Mouse (Mus musculus): ENCODE results near the gene Bmt2. TPM values are rescaled to one million over a fixed set of nuclear protein-coding genes. Genes with fewer than 3 reads are reported as not detected.

The Bmt2 gene
- total and polyA plus RNA-seq, 2 experiments from 2014 or later, result 11.8 to 37.2 TPM

DNA sequence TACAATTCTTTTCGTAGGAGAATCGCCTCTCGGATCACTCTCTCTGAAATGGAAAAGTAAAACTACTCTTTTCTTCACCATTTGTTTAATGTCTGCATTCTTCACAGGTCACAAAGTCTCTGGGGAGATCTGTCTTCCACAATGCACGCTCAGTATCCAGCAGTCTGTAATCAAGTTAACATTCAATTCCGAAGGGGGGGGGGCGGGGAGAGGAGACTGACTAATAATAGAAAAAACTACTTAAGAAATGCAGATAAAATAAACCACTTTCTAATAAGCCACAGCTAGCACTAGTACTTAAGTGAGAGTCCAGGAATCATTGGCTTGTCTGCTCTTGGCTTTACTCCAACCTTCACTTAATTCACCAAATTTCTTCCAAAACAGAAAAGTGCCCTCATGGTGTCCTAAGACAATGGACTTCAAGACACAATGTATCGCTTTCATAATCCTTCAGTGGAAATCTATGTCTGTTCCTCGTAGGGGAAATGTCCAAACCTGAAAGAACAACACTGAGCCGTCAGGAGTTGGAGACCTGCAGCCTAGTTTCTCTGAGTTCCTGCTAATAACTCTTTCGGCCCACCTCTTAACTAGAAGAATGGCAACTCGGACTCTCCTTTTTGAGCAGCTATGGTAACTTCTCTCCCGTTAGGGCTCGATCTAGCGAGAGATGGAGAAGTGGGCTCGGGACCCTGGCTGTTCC lies 70.7 kb downstream of the Bmt2 start:
- no peaks in the 10 kb centered on the region for H3K27me3 ChIP-seq (ENCODE audit: insufficient read depth, low read length)
- peaks cover 7% of the 10 kb centered on the region for H3K4me1 ChIP-seq (ENCODE audit: insufficient read depth)
- peak overlapping the region; percentile 82 for H3K9ac ChIP-seq
- no peak for TF ChIP-seq CTCF (IDR thresholded peaks at IDR 0.05; ENCODE audit: low read depth)
- peak overlapping the region; percentile 64 for H3K4me2 ChIP-seq (ENCODE audit: low read depth)
- peak overlapping the region; percentile 92 for H3K27ac ChIP-seq (ENCODE audit: low read depth, low read length)
- DNase-seq, result peak; percentile 57
- no peaks in the 10 kb centered on the region for H3K9me3 ChIP-seq (ENCODE audit: low read length)
- H3K36me3 ChIP-seq (ENCODE audit: insufficient read depth), result no peaks in the 10 kb centered on the region
- no peak for ATAC-seq
- 14% methylated on average over 15 of the region's 15 CpGs for WGBS
- peak overlapping the region; percentile 90 for H3K4me3 ChIP-seq (ENCODE audit: low read depth, low read length)

DNA sequence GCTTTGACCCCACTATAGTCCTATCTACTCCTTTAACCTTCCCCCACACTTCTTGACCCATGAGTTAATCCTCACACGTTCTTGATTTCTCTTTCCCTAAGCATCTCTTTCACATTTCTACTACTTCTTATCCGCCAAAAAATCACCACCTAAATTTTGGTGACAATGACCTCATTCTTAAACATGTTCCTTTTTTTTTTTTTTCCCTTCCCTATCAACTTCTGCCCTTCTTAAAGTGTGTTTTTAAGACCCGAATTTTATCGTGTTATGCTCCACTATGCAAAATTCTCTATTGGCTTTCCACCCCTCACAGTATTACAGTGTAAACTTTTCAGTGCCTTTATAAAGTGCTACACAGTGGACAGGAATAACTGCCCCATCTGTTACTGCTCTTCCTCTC lies 71.4 kb downstream of the Bmt2 start:
- Histone ChIP-seq H3K27ac (ENCODE audit: low read depth, low read length) (no peak overlapping the region), H3K4me2 (ENCODE audit: low read depth) (peak overlapping the region; percentile 64), H3K9ac (no peak overlapping the region), H3K36me3 (ENCODE audit: insufficient read depth) (no peaks in the 10 kb centered on the region), H3K9me3 (ENCODE audit: low read length) (no peaks in the 10 kb centered on the region), H3K4me3 (ENCODE audit: low read depth, low read length) (peak overlapping the region; percentile 90; the same call in 1 of the 2 replicates), H3K27me3 (ENCODE audit: insufficient read depth, low read length) (no peaks in the 10 kb centered on the region), H3K4me1 (ENCODE audit: insufficient read depth) (peaks cover 8% of the 10 kb centered on the region)
- no peak for TF ChIP-seq CTCF (IDR thresholded peaks at IDR 0.05; ENCODE audit: low read depth)
- 76% methylated on average over 4 of the region's 4 CpGs for WGBS
- no peak for ATAC-seq
- DNase-seq, result no peak

DNA sequence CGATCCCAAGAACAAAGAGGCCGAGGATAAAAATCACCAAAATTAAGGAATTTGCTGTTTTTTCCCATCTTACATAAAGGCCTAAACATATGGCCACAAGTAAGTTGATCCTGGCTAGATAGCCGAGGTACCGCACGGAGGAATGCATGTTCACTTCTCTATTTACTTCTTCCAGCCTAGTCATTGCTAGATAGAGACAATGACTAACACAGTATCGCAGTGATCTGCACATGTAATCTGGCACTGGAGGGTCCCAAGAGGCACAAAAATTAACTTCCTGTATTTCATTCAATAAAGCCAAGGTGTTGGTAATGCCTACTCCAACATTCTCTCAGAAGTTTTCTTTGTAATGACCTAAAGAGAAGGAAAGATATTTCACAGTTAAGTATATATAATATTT lies 74.6 kb downstream of the Bmt2 start:
- peaks cover 10% of the 10 kb centered on the region for H3K4me1 ChIP-seq (ENCODE audit: insufficient read depth)
- no peak overlapping the region for H3K27ac ChIP-seq (ENCODE audit: low read depth, low read length)
- H3K9ac ChIP-seq, result no peak overlapping the region
- TF ChIP-seq CTCF (IDR thresholded peaks at IDR 0.05; ENCODE audit: low read depth), result no peak
- no peak overlapping the region for H3K4me2 ChIP-seq (ENCODE audit: low read depth)
- no peaks in the 10 kb centered on the region for H3K27me3 ChIP-seq (ENCODE audit: insufficient read depth, low read length)
- no peak for ATAC-seq
- no peaks in the 10 kb centered on the region for H3K9me3 ChIP-seq (ENCODE audit: low read length)
- no peaks in the 10 kb centered on the region for H3K36me3 ChIP-seq (ENCODE audit: insufficient read depth)
- H3K4me3 ChIP-seq (ENCODE audit: low read depth, low read length), result no peak overlapping the region
- no peak for DNase-seq
- WGBS, result 96% methylated on average over 6 of the region's 6 CpGs

DNA sequence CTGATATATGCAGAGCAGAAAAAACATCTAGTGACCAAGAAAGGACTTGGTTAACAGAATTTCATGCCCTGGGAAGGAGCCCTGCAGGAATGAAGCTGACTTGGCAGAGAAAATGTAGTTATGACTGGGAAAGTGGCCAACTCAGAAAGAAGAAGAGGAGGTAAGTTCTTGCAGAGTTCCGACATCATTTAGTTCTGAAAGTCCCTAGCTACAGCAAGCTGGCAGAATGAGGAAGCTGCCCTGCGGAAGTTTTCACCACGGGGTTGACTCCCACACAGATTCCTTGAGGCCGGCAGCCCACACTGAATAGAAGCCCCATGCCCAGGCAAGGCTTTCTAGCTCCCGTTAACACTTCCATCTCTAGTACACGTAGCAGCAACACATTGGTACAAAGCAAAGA lies 76.2 kb downstream of the Bmt2 start:
- no peaks in the 10 kb centered on the region for H3K27me3 ChIP-seq (ENCODE audit: insufficient read depth, low read length)
- no peaks in the 10 kb centered on the region for H3K9me3 ChIP-seq (ENCODE audit: low read length)
- H3K4me2 ChIP-seq (ENCODE audit: low read depth), result no peak overlapping the region
- no peak for TF ChIP-seq CTCF (IDR thresholded peaks at IDR 0.05; ENCODE audit: low read depth)
- peaks cover 5% of the 10 kb centered on the region for H3K4me1 ChIP-seq (ENCODE audit: insufficient read depth)
- H3K36me3 ChIP-seq (ENCODE audit: insufficient read depth), result no peaks in the 10 kb centered on the region
- 72% methylated on average over 6 of the region's 6 CpGs for WGBS
- no peak overlapping the region for H3K9ac ChIP-seq
- no peak overlapping the region for H3K27ac ChIP-seq (ENCODE audit: low read depth, low read length)
- H3K4me3 ChIP-seq (ENCODE audit: low read depth, low read length), result no peak overlapping the region
- DNase-seq (no peak), ATAC-seq (peak; percentile 18; the same call in 1 of the 2 replicates)

DNA sequence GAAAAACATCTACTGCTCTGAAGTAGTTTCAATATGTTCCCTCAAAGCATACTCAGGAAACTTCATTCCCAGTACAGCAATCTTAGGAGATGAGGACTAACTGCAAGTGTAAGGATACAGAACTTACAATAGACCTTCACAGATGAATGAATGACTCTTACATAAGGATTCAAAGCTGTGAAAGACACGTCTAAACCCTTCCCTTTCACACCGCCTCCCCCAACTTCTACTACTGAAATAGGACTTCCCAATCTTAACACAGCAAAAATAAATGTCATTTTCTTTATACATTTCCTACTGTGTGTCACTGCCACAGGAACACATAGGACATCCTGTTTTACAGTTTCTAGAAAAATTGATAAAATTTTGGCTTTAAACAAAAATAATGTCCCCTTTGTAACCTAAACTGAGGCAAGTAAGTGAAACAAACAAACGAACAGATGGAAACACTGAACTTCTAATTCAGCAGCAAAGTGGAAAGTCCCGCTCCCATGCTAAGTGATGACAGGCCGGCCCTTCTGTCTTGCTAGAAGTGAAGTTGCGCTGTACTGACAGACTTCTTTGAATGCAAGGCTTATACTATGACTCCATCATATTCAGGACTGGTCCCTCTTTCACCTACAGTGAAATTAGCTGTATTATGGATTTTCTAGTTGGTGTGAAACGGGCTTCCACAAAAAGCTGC lies 79.4 kb downstream of the Bmt2 start:
- H3K27ac ChIP-seq (ENCODE audit: low read depth, low read length), result no peak overlapping the region
- ATAC-seq (no peak), DNase-seq (no peak)
- TF ChIP-seq CTCF (IDR thresholded peaks at IDR 0.05; ENCODE audit: low read depth), result no peak
- 0 out of 2 replicates have a peak, but pooled peaks cover 4% of the 10 kb centered on the region for H3K36me3 ChIP-seq (ENCODE audit: insufficient read depth)
- no peaks in the 10 kb centered on the region for H3K27me3 ChIP-seq (ENCODE audit: insufficient read depth, low read length)
- 74% methylated on average over 7 of the region's 7 CpGs for WGBS
- peaks cover 3% of the 10 kb centered on the region; the same call in 1 of the 2 replicates for H3K4me1 ChIP-seq (ENCODE audit: insufficient read depth)
- H3K4me3 ChIP-seq (ENCODE audit: low read depth, low read length), result no peak overlapping the region
- no peak overlapping the region for H3K9ac ChIP-seq
- H3K9me3 ChIP-seq (ENCODE audit: low read length), result no peaks in the 10 kb centered on the region
- H3K4me2 ChIP-seq (ENCODE audit: low read depth), result no peak overlapping the region

DNA sequence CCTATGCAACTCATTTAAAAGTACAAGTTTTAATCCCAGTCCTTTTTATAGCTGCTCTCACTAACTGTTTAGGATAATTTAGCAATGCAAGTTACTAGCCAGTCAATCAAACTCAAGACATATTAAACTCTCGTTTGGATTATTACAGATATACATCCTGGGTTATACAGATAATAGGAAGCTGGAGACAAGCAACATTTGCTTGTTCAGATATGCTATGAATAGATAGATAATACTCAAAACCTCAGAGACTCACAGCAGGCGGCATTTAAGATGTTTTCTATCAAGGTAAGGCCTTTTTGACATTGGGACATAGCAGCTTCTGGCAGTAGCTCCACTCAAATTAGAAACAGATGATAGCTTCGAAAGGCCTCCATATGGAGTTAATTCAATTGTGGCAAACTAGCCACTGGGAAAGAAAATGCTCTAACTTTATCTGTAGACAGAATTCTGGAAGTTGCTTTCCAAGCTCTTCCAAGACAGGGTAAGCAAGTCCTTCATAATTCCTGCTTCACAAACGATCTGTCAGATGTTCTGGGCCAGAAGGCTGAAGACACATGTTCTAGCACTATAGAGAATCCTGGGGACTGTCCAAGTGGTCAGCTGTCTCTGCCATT lies 84.9 kb downstream of the Bmt2 start:
- no peak overlapping the region for H3K4me3 ChIP-seq (ENCODE audit: low read depth, low read length)
- no peak overlapping the region for H3K4me2 ChIP-seq (ENCODE audit: low read depth)
- H3K4me1 ChIP-seq (ENCODE audit: insufficient read depth), result no peaks in the 10 kb centered on the region
- TF ChIP-seq CTCF (IDR thresholded peaks at IDR 0.05; ENCODE audit: low read depth), result no peak
- no peak overlapping the region for H3K9ac ChIP-seq
- no peak for DNase-seq
- peaks cover 27% of the 10 kb centered on the region for H3K36me3 ChIP-seq (ENCODE audit: insufficient read depth)
- no peaks in the 10 kb centered on the region for H3K27me3 ChIP-seq (ENCODE audit: insufficient read depth, low read length)
- 80% methylated on average over 4 of the region's 4 CpGs for WGBS
- no peak overlapping the region for H3K27ac ChIP-seq (ENCODE audit: low read depth, low read length)
- ATAC-seq, result no peak
- no peaks in the 10 kb centered on the region for H3K9me3 ChIP-seq (ENCODE audit: low read length)

DNA sequence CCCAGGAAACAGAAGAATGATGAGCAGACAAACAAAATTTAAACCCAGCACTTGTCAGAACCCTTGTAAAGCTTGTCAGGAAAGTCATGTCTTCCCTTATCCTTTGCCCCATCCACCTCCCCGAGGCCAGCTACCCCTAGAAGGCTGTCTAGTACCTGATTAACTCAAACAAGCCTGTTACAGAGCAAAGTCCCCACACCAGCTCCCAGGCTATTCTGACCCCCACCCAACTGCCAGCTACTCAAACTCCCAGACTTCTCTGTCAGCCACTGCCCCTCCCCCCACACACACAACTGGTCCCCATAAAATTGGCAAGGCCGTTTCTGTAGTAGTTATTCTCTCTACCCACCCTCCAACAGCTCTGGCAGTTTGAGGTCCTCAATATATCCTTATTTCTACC lies 91.2 kb downstream of the Bmt2 start:
- no peaks in the 10 kb centered on the region for H3K4me1 ChIP-seq (ENCODE audit: insufficient read depth)
- DNase-seq (no peak), ATAC-seq (no peak)
- no peak overlapping the region for H3K4me3 ChIP-seq (ENCODE audit: low read depth, low read length)
- no peaks in the 10 kb centered on the region for H3K9me3 ChIP-seq (ENCODE audit: low read length)
- H3K27me3 ChIP-seq (ENCODE audit: insufficient read depth, low read length), result no peaks in the 10 kb centered on the region
- no peak overlapping the region for H3K4me2 ChIP-seq (ENCODE audit: low read depth)
- TF ChIP-seq CTCF (IDR thresholded peaks at IDR 0.05; ENCODE audit: low read depth), result no peak
- no peak overlapping the region for H3K27ac ChIP-seq (ENCODE audit: low read depth, low read length)
- 55% methylated on average over 2 of the region's 2 CpGs for WGBS
- H3K36me3 ChIP-seq (ENCODE audit: insufficient read depth), result peaks cover 22% of the 10 kb centered on the region
- no peak overlapping the region for H3K9ac ChIP-seq

All from forebrain, postnatal 0 days (tissue).